Mouse (Mus musculus): ENCODE measurements at regions not wholly inside any gene's neighbourhood (a gene's known extent, or its start where the extent isn't known, plus 50 kb on each side); places are given as distances from the start of the nearest gene placed in this dataset.
A peak's percentile ranks its signal among the peaks of the same experiment; 100 is the strongest.
"Not testable (repeated sequence)": the region's sequence is repeated elsewhere in the genome, so short reads cannot be mapped to it uniquely, and the experiment has no call there.

- Histone ChIP-seq H3K27me3 (ENCODE audit: insufficient read depth, poor library complexity, severe bottlenecking) (no peaks in the 10 kb centered on the region), H3K36me3 (no peaks in the 10 kb centered on the region), H3K9me3 (no peaks in the 10 kb centered on the region), H3K27ac (no peak overlapping the region), H3K4me1 (replicated peaks) (no peaks in the 10 kb centered on the region), H3K4me3 (no peak overlapping the region)
- WGBS: 73% methylated on average over 5 of the region's 5 CpGs
- DNase-seq (ENCODE audit: low spot score): no peak
Observed at GRCm38 (mm10) chr17:82846776-82847494, 368.2 kb upstream of the Pkdcc start.

- Histone ChIP-seq H3K9me3 (no peaks in the 10 kb centered on the region), H3K36me3 (no peaks in the 10 kb centered on the region), H3K27me3 (ENCODE audit: insufficient read depth, poor library complexity, severe bottlenecking) (no peaks in the 10 kb centered on the region), H3K4me1 (replicated peaks) (peaks cover 13% of the 10 kb centered on the region), H3K27ac (peak overlapping the region; percentile 59; the same call in 1 of the 2 replicates), H3K4me3 (peak overlapping the region; percentile 35)
- DNase-seq (ENCODE audit: low spot score): peak; percentile 84
- 15% methylated on average over 16 of the region's 16 CpGs for WGBS
Observed at GRCm38 (mm10) chr17:82857199-82858147, 357.6 kb upstream of the Pkdcc start.

- no peaks in the 10 kb centered on the region for H3K36me3 ChIP-seq
- H3K4me1 ChIP-seq (replicated peaks): peaks cover 13% of the 10 kb centered on the region
- WGBS: 88% methylated on average over 5 of the region's 5 CpGs
- no peaks in the 10 kb centered on the region for H3K27me3 ChIP-seq (ENCODE audit: insufficient read depth, poor library complexity, severe bottlenecking)
- DNase-seq (ENCODE audit: low spot score): no peak
- no peak overlapping the region for H3K27ac ChIP-seq
- H3K4me3 ChIP-seq: no peak overlapping the region
- no peaks in the 10 kb centered on the region for H3K9me3 ChIP-seq
Observed at GRCm38 (mm10) chr17:82860391-82860790, 354.7 kb upstream of the Pkdcc start.

GRCm38 (mm10) chr17:82860966-82861365 is 354.1 kb upstream of the Pkdcc start:
- Histone ChIP-seq H3K9me3 (no peaks in the 10 kb centered on the region), H3K27me3 (ENCODE audit: insufficient read depth, poor library complexity, severe bottlenecking) (no peaks in the 10 kb centered on the region), H3K4me1 (replicated peaks) (peaks cover 13% of the 10 kb centered on the region), H3K36me3 (no peaks in the 10 kb centered on the region), H3K27ac (no peak overlapping the region), H3K4me3 (no peak overlapping the region)
- DNase-seq (ENCODE audit: low spot score): no peak
- WGBS: 89% methylated on average over 5 of the region's 5 CpGs

GRCm38 (mm10) chr17:82877131-82877530 is 338.0 kb upstream of the Pkdcc start:
- Histone ChIP-seq H3K9me3 (no peaks in the 10 kb centered on the region), H3K4me1 (replicated peaks) (no peaks in the 10 kb centered on the region), H3K27ac (no peak overlapping the region), H3K36me3 (no peaks in the 10 kb centered on the region), H3K4me3 (no peak overlapping the region), H3K27me3 (ENCODE audit: insufficient read depth, poor library complexity, severe bottlenecking) (no peaks in the 10 kb centered on the region)
- 92% methylated on average over 8 of the region's 8 CpGs for WGBS
- DNase-seq (ENCODE audit: low spot score): no peak

GRCm38 (mm10) chr17:82900602-82901001 is 314.5 kb upstream of the Pkdcc start:
- H3K36me3 ChIP-seq: no peaks in the 10 kb centered on the region
- 53% methylated on average over 2 of the region's 2 CpGs for WGBS
- H3K9me3 ChIP-seq: no peaks in the 10 kb centered on the region
- H3K27me3 ChIP-seq (ENCODE audit: insufficient read depth, poor library complexity, severe bottlenecking): no peaks in the 10 kb centered on the region
- H3K4me1 ChIP-seq (replicated peaks): peaks cover 5% of the 10 kb centered on the region; the same call in 1 of the 2 replicates
- no peak overlapping the region for H3K4me3 ChIP-seq
- DNase-seq (ENCODE audit: low spot score): peak; percentile 25
- no peak overlapping the region for H3K27ac ChIP-seq

GRCm38 (mm10) chr17:82901098-82901891 is 313.8 kb upstream of the Pkdcc start:
- Histone ChIP-seq H3K4me1 (replicated peaks) (peaks cover 5% of the 10 kb centered on the region; the same call in 1 of the 2 replicates), H3K36me3 (no peaks in the 10 kb centered on the region), H3K27ac (no peak overlapping the region), H3K9me3 (no peaks in the 10 kb centered on the region), H3K27me3 (ENCODE audit: insufficient read depth, poor library complexity, severe bottlenecking) (no peaks in the 10 kb centered on the region), H3K4me3 (no peak overlapping the region)
- DNase-seq (ENCODE audit: low spot score): no peak
- whole genome bisulfite sequencing: 68% methylated on average over 9 of the region's 9 CpGs

- DNase-seq (ENCODE audit: low spot score): no peak
- no peaks in the 10 kb centered on the region for H3K27me3 ChIP-seq (ENCODE audit: insufficient read depth, poor library complexity, severe bottlenecking)
- peaks cover 5% of the 10 kb centered on the region; the same call in 1 of the 2 replicates for H3K4me1 ChIP-seq (replicated peaks)
- no peak overlapping the region for H3K27ac ChIP-seq
- WGBS: 85% methylated on average over 2 of the region's 2 CpGs
- no peaks in the 10 kb centered on the region for H3K36me3 ChIP-seq
- H3K9me3 ChIP-seq: no peaks in the 10 kb centered on the region
- H3K4me3 ChIP-seq: no peak overlapping the region
Observed at GRCm38 (mm10) chr17:82904961-82905360, 310.1 kb upstream of the Pkdcc start.

- Histone ChIP-seq H3K4me3 (no peak overlapping the region), H3K9me3 (no peaks in the 10 kb centered on the region)
- WGBS: 74% methylated on average over 3 of the region's 3 CpGs
Observed at GRCm38 (mm10) chr17:82905483-82905882, 309.6 kb upstream of the Pkdcc start.

GRCm38 (mm10) chr17:82909189-82909588 is 305.9 kb upstream of the Pkdcc start:
- Histone ChIP-seq H3K4me1 (replicated peaks) (no peaks in the 10 kb centered on the region), H3K9me3 (no peaks in the 10 kb centered on the region), H3K27me3 (ENCODE audit: insufficient read depth, poor library complexity, severe bottlenecking) (no peaks in the 10 kb centered on the region), H3K4me3 (no peak overlapping the region), H3K27ac (no peak overlapping the region), H3K36me3 (no peaks in the 10 kb centered on the region)
- 83% methylated on average over 2 of the region's 2 CpGs for WGBS
- DNase-seq (ENCODE audit: low spot score): no peak

More at GRCm38 (mm10) chr17:82905483-82905882, 309.6 kb upstream of the Pkdcc start:
- Histone ChIP-seq H3K36me3 (no peaks in the 10 kb centered on the region), H3K4me1 (replicated peaks) (peaks cover 5% of the 10 kb centered on the region; the same call in 1 of the 2 replicates), H3K27ac (no peak overlapping the region), H3K27me3 (ENCODE audit: insufficient read depth, poor library complexity, severe bottlenecking) (no peaks in the 10 kb centered on the region)
- no peak for DNase-seq (ENCODE audit: low spot score)

- 86% methylated on average over 4 of the region's 4 CpGs for WGBS
- H3K4me1 ChIP-seq (replicated peaks); H3K9me3 ChIP-seq: not testable (repeated sequence)
Observed at GRCm38 (mm10) chr17:82922986-82923385, 292.1 kb upstream of the Pkdcc start.

GRCm38 (mm10) chr17:82925751-82926150 is 289.3 kb upstream of the Pkdcc start:
- H3K4me3 ChIP-seq: no peak overlapping the region
- no peak for DNase-seq (ENCODE audit: low spot score)
- H3K27ac ChIP-seq: no peak overlapping the region
- 94% methylated on average over 2 of the region's 2 CpGs for WGBS
- no peaks in the 10 kb centered on the region for H3K4me1 ChIP-seq (replicated peaks)
- H3K9me3 ChIP-seq: no peaks in the 10 kb centered on the region
- no peaks in the 10 kb centered on the region for H3K27me3 ChIP-seq (ENCODE audit: insufficient read depth, poor library complexity, severe bottlenecking)
- H3K36me3 ChIP-seq: no peaks in the 10 kb centered on the region

More at GRCm38 (mm10) chr17:82922986-82923385, 292.1 kb upstream of the Pkdcc start:
- not testable (repeated sequence) for H3K36me3 ChIP-seq; H3K4me3 ChIP-seq; H3K27me3 ChIP-seq (ENCODE audit: insufficient read depth, poor library complexity, severe bottlenecking); H3K27ac ChIP-seq; DNase-seq (ENCODE audit: low spot score)
